Mouse (Mus musculus): ENCODE results near the gene Tmem145.

Gene Tmem145

DNA sequence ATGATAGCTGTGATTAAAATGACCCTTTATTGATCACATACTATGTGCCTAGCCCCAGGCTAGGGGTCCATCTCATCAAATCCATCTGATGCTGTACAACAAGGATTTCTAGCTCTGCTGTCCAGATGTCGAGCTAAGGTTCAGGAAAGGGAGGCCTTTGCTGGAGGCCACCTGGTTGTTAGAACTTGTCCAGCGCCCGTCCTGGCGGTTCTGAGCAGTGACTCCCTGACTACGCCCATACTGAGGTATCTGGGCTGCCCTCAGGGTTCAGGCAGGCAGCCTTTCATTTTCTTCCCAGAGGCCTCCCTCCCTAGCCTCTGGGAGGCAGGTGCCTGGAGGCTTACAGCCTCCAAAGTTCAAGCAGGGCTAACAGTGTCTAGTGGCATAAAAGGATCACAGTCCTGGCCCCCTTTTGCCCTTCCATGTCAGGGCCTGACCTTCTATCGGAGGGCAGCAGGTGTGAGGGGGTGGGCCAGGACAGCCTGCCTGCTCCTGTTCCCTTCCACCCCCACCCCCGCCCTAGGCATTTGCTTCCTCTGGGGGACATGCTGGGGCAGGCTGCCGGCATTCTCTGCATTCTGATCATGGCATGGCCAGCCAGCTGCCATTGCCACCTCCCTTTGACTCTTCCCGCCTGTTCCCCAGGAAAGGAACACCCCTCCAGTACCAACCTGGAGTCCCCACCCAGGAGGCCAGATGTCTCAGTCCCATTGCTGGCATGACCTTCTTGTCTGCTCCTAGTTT, 30.2 kb upstream of the Tmem145 start:
- no peak for DNase-seq (ENCODE audit: low read depth)

DNA sequence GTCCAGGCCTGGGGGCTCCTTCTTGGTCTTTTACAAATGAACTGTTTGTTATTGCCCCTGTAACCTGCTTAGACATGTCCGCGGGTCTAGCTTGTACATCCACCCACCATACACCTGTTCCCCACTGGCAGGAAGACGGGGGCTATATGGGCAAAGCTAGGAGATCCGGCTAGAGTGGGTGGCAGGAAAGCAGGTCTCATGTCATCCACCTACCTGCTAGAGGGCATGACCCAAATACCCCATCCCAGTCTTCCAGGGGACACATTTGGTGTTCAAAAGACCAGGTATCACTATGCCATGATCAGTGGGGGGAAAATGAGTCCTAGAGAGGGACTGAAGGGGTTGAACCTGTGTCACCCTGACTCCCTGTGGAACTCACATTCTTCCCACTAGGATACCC, 28.5 kb upstream of the Tmem145 start:
- DNase-seq (ENCODE audit: low read depth), result no peak

- DNase-seq (ENCODE audit: low read depth), result no peak
Observed at GRCm38 (mm10) chr7:25277998-25278340, 27.9 kb upstream of the Tmem145 start.

DNA sequence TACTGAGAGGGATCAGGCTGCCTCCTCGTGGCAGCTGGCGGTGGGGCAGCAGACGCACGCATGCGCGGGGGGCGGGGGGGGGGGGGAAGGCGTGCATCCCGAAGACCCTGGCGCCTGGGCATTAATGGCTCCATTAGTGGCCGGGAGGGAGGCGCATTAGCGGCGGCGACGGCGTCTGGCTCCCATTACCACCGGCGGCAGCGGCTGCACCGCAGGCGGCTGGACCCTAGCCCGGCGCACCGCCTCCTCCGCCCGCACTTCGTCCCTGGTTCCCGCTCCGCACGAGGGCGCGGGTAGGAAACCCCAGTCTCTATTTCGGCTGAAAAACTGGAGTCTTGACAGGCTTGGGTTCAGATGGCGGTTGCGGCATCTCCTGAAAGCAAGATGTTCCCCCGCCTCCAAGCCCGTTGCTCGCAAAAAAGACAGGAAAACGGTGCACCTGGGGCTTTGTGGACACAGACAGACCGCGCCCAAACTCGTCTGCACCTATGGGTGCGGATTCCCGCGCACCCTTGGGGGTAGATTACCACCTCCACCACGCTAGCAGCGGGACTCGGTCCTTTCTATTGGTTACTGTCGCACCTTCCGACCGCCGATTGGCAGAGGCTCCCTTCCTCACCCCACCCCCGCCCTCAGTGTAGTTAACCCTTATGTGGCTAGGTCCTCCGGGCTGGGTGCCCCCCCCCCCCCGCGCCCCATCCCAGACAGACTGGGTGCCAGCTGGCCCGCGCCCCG, 27.4 kb upstream of the Tmem145 start:
- DNase-seq (ENCODE audit: low read depth), result peak; percentile 85

GRCm38 (mm10) chr7:25279076-25279860, 26.6 kb upstream of the Tmem145 start:
- DNase-seq (ENCODE audit: low read depth), result no peak

GRCm38 (mm10) chr7:25279861-25280791, 25.8 kb upstream of the Tmem145 start:
- no peak for DNase-seq (ENCODE audit: low read depth)

GRCm38 (mm10) chr7:25281166-25281733, 24.7 kb upstream of the Tmem145 start:
- no peak for DNase-seq (ENCODE audit: low read depth)

- DNase-seq (ENCODE audit: low read depth), result peak; percentile 94
Observed at GRCm38 (mm10) chr7:25281734-25282601, 23.9 kb upstream of the Tmem145 start.

GRCm38 (mm10) chr7:25282731-25283211, 23.1 kb upstream of the Tmem145 start:
- DNase-seq (ENCODE audit: low read depth), result no peak

DNA sequence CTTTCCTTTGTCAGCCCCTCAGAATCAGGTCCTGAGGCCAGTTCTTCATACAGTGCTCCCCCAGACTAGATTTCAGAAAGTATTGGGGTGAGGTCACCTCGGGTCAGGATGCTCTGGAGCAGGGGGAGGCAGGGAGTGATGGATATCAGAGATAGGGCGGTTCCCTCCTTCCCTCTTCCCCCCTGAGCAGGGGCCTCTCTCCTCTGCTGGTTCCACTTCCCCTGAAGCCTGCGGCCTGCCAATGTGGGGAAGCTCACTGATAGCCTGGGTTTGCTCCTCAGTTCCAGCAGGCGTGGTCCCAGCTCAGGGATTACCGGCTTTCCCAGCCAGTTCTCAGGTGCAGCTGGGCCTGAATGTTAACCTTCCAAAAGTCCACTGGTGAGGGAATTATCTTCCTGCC, 22.3 kb upstream of the Tmem145 start:
- DNase-seq (ENCODE audit: low read depth), result no peak

DNA sequence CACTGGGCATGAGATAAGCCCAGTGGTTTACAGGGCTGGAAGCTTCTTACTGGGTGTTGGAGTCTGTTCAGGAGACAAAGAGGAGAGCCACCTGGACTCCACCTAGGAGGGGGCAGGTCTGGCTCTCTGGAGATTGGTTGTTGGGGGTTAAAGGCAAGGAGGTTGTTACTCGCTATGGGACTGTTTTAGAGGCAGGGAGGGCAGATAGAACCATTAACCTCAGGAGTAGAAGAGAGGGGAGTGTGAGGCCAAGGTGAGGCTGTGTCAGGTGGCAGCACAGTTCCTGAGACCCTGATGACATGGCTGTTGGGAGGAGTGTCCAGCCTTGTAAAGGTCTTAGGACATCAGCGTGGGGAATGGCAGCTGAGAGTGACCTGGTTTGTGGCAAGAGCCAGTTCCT, 21.7 kb upstream of the Tmem145 start:
- DNase-seq (ENCODE audit: low read depth), result no peak

- DNase-seq (ENCODE audit: low read depth), result no peak
Observed at GRCm38 (mm10) chr7:25284766-25285165, 21.1 kb upstream of the Tmem145 start.

DNA sequence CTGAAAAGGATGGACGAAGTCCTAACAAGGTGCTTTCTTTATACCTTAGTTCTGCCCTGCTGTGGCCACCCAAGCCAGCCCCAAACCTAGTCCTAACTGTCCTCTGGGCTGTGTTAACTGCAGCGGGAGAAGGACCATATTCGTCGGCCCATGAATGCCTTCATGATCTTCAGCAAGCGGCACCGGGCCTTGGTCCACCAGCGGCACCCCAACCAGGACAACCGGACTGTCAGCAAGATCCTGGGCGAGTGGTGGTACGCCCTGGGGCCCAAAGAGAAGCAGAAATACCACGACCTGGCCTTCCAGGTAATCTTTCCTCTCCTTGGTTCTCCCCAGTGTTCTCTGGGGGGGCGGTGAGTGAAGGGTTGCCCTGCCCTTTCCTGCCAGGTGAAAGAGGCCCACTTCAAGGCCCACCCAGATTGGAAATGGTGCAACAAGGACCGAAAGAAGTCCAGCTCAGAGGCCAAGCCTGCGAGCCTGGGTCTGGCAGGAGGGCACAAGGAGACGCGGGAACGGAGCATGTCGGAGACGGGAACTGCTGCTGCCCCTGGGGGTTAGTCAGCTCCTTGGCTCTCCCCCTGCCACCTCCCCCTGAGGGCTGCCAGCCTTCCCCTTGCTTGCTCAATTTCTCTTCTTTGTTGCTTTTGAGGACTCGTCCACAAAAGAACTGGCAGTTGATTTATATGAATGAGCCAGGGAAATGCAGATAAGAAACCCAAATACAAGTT, 20.2 kb upstream of the Tmem145 start:
- DNase-seq (ENCODE audit: low read depth), result no peak

DNA sequence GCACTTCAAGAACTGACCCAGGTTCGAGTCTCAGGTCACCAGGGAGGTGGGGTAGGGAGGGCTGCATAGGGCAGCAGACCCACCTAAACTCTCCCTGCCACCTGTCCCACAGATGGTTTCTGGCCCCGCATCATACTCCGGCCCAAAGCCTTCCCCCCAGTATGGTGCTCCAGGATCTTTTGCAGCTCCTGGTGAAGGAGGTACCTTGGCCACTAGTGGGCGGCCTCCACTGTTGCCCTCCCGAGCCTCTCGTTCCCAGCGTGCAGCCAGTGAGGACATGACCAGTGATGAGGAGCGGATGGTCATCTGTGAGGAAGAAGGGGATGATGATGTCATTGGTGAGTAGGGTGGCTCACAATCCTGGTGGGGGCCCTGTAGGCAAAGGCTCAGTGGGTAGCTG, 18.9 kb upstream of the Tmem145 start:
- DNase-seq (ENCODE audit: low read depth), result no peak

DNA sequence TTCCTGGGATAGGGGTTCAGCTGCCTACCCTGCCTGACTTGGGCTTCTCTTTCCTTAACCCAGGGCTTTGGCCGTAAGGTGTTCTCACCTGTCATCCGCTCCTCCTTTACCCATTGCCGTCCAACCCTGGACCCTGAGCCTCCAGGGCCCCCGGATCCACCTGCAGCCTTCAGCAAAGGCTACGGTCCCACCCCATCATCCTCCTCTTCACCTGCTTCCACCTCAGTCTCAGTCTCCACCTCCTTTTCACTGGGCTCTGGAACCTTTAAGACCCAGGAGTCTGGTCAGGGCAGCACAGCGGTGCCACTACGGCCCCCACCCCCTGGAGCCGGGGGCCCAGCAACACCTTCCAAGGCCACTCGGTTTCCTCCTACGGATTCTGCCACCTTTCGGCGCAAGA, 17.9 kb upstream of the Tmem145 start:
- no peak for DNase-seq (ENCODE audit: low read depth)

GRCm38 (mm10) chr7:25288721-25289120, 17.2 kb upstream of the Tmem145 start:
- DNase-seq (ENCODE audit: low read depth), result no peak

DNA sequence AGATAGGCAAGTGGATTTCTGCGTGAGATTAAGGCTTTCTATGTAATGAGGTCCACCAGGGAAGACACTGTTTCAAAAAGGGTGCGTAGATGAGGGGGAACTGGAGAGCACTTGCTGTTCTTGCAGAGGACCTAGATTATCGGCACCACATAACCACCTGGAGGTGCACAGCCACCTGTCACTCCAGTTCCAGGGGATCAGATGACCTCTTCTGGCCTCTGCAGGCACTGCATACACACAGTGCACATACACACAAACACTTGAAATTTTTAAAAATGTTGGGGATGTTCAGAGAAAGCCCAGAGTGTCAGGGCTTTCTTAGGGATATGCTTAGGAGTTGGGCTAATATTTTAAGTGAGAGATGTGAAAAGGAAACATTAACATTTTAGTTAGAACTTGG, 16.0 kb upstream of the Tmem145 start:
- DNase-seq (ENCODE audit: low read depth), result no peak

DNA sequence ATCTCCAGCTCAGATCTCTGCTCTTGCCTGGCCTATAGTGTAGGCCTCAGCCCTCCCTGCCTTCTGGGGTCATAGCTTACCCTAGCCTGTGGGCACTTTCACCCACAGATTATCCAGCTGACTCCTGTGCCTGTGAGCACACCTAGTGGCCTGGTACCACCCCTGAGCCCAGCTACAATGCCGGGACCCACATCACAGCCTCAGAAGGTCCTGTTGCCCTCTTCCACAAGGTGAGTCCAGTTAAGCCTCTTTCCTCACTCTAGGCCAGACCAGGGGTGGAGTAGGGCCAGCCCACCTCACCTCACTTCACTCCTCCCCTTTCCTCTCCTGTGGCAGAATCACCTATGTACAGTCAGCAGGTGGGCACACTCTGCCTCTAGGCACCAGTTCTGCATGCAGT, 15.4 kb upstream of the Tmem145 start:
- DNase-seq (ENCODE audit: low read depth), result no peak

GRCm38 (mm10) chr7:25290911-25291310, 15.0 kb upstream of the Tmem145 start:
- DNase-seq (ENCODE audit: low read depth), result no peak

DNA sequence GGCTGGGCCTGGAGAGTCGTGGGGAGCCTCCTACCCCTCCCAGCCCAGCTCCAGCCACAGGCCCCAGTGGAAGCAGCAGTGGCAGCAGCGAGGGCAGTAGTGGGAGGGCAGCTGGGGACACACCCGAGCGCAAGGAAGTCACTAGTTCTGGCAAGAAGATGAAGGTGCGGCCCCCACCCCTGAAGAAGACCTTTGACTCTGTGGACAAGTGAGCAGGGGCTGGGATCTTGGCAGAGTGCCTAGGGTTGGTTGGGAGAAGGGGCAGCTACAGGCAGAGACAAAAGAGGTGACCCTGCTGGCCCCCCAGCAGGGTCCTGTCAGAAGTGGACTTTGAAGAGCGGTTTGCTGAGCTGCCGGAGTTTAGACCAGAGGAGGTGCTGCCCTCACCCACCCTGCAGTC, 13.8 kb upstream of the Tmem145 start:
- DNase-seq (ENCODE audit: low read depth), result no peak
